Mouse (Mus musculus): ENCODE measurements at regions not wholly inside any gene's neighbourhood (a gene's known extent, or its start where the extent isn't known, plus 50 kb on each side); places are given as distances from the start of the nearest gene placed in this dataset.
"Not testable (repeated sequence)": the region's sequence is repeated elsewhere in the genome, so short reads cannot be mapped to it uniquely, and the experiment has no call there.

- Histone ChIP-seq H3K36me3 (ENCODE audit: control insufficient read depth, insufficient read depth, low read length) (no peaks in the 10 kb centered on the region), H3K9me3 (ENCODE audit: control insufficient read depth, low read length) (no peaks in the 10 kb centered on the region), H3K4me3 (ENCODE audit: low read depth, low read length) (no peak overlapping the region), H3K27ac (ENCODE audit: low read depth, low read length) (no peak overlapping the region), H3K9ac (ENCODE audit: low read length) (no peak overlapping the region), H3K4me2 (ENCODE audit: low read depth, low read length, severe bottlenecking) (no peak overlapping the region), H3K27me3 (ENCODE audit: control insufficient read depth, insufficient read depth, low read length) (no peaks in the 10 kb centered on the region), H3K4me1 (replicated peaks; ENCODE audit: control insufficient read depth, insufficient read depth, low read length) (no peaks in the 10 kb centered on the region)
- no peak for ATAC-seq (replicated peaks; ENCODE audit: low FRiP score)
- no peak for DNase-seq (ENCODE audit: low spot score)
- 85% methylated on average over 5 of the region's 5 CpGs for WGBS
Observed at GRCm38 (mm10) chr13:52349606-52350005, 181.5 kb downstream of the Diras2 start.

DNA sequence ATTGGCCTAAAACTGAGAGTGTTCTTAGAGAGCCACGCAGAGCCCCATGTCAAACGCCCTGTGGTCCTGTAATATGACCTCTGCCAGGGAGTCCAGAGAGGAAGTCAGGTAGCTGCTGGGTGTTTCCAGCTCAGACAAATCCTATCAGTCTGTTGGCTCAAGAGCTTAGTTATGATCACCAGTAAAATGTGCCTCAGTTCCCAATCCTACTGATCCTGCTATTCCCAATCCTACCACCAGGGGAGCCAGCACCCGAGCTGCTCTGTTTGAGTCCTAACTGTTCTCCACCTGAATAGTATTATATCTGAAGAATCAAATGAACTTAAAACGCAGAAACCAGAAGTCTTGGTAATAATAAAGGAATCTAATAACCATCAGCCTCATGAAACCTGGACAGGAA, 178.5 kb downstream of the Diras2 start:
- Histone ChIP-seq H3K4me2 (ENCODE audit: low read depth, low read length, severe bottlenecking) (no peak overlapping the region), H3K36me3 (ENCODE audit: control insufficient read depth, insufficient read depth, low read length) (no peaks in the 10 kb centered on the region), H3K9me3 (ENCODE audit: control insufficient read depth, low read length) (no peaks in the 10 kb centered on the region), H3K27ac (ENCODE audit: low read depth, low read length) (no peak overlapping the region), H3K4me1 (replicated peaks; ENCODE audit: control insufficient read depth, insufficient read depth, low read length) (no peaks in the 10 kb centered on the region), H3K9ac (ENCODE audit: low read length) (no peak overlapping the region), H3K27me3 (ENCODE audit: control insufficient read depth, insufficient read depth, low read length) (no peaks in the 10 kb centered on the region), H3K4me3 (ENCODE audit: low read depth, low read length) (no peak overlapping the region)
- ATAC-seq (replicated peaks; ENCODE audit: low FRiP score) (no peak), DNase-seq (ENCODE audit: low spot score) (no peak)
- WGBS, result 87% methylated on average over 4 of the region's 4 CpGs

DNA sequence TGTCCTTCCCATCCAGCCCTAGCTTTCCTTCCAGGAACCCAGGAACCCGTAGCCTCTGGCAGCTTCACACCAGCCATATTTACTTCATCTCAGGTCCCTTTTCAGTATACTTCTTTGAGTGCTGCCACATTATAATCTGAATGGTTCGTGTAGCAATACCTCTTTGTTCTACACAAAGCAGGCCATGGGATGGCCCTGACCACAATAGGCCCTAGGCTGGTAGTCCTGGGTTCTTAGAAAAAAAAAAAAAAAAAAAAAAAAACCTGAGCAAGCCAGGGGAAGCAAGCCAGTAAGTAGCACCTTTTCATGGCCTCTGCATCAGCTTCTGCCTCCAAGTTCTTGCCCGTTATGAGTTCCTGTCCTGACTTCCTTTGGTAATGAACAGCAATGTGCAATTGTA, 177.6 kb downstream of the Diras2 start:
- Histone ChIP-seq H3K9me3 (ENCODE audit: control insufficient read depth, low read length) (no peaks in the 10 kb centered on the region), H3K27ac (ENCODE audit: low read depth, low read length) (no peak overlapping the region), H3K27me3 (ENCODE audit: control insufficient read depth, insufficient read depth, low read length) (no peaks in the 10 kb centered on the region), H3K36me3 (ENCODE audit: control insufficient read depth, insufficient read depth, low read length) (no peaks in the 10 kb centered on the region), H3K4me3 (ENCODE audit: low read depth, low read length) (no peak overlapping the region), H3K4me2 (ENCODE audit: low read depth, low read length, severe bottlenecking) (no peak overlapping the region), H3K9ac (ENCODE audit: low read length) (no peak overlapping the region), H3K4me1 (replicated peaks; ENCODE audit: control insufficient read depth, insufficient read depth, low read length) (no peaks in the 10 kb centered on the region)
- WGBS, result 70% methylated on average over 3 of the region's 3 CpGs
- ATAC-seq (replicated peaks; ENCODE audit: low FRiP score) (no peak), DNase-seq (ENCODE audit: low spot score) (no peak)

GRCm38 (mm10) chr13:52353966-52354365, 177.1 kb downstream of the Diras2 start:
- ATAC-seq (replicated peaks; ENCODE audit: low FRiP score) (no peak), DNase-seq (ENCODE audit: low spot score) (no peak)
- 73% methylated on average over 2 of the region's 2 CpGs for WGBS
- Histone ChIP-seq H3K27me3 (ENCODE audit: control insufficient read depth, insufficient read depth, low read length) (no peaks in the 10 kb centered on the region), H3K4me1 (replicated peaks; ENCODE audit: control insufficient read depth, insufficient read depth, low read length) (no peaks in the 10 kb centered on the region), H3K4me2 (ENCODE audit: low read depth, low read length, severe bottlenecking) (no peak overlapping the region), H3K9me3 (ENCODE audit: control insufficient read depth, low read length) (no peaks in the 10 kb centered on the region), H3K36me3 (ENCODE audit: control insufficient read depth, insufficient read depth, low read length) (no peaks in the 10 kb centered on the region), H3K4me3 (ENCODE audit: low read depth, low read length) (no peak overlapping the region), H3K27ac (ENCODE audit: low read depth, low read length) (no peak overlapping the region), H3K9ac (ENCODE audit: low read length) (no peak overlapping the region)

DNA sequence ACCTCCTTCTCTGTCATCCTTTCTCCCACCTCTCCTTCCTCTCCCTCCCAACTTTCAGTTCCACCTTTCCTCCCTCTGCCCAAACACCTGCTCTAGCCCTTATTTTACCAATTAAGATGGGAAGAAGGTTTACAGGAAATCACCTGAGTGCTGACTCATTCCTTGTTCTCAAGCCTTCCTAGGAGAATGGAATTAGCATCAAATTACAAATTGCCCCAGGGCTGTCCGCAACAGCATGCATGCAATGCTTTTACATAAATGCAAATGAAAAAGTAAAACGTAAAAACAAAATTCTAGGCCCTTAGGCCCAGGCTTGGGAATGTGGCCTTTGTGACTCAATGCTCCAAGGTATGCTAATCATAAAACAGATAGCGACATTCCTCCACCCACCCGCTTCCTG, 175.2 kb downstream of the Diras2 start:
- not testable (repeated sequence) for H3K27ac ChIP-seq (ENCODE audit: low read depth, low read length); H3K4me1 ChIP-seq (replicated peaks; ENCODE audit: control insufficient read depth, insufficient read depth, low read length); ATAC-seq (replicated peaks; ENCODE audit: low FRiP score); H3K36me3 ChIP-seq (ENCODE audit: control insufficient read depth, insufficient read depth, low read length); H3K4me3 ChIP-seq (ENCODE audit: low read depth, low read length); H3K9ac ChIP-seq (ENCODE audit: low read length); H3K4me2 ChIP-seq (ENCODE audit: low read depth, low read length, severe bottlenecking); H3K9me3 ChIP-seq (ENCODE audit: control insufficient read depth, low read length); DNase-seq (ENCODE audit: low spot score); H3K27me3 ChIP-seq (ENCODE audit: control insufficient read depth, insufficient read depth, low read length)
- WGBS, result 94% methylated on average over 4 of the region's 4 CpGs

GRCm38 (mm10) chr13:52359332-52359731, 171.7 kb downstream of the Diras2 start:
- H3K4me3 ChIP-seq (ENCODE audit: low read depth, low read length); H3K27ac ChIP-seq (ENCODE audit: low read depth, low read length); H3K9ac ChIP-seq (ENCODE audit: low read length); H3K4me2 ChIP-seq (ENCODE audit: low read depth, low read length, severe bottlenecking); ATAC-seq (replicated peaks; ENCODE audit: low FRiP score); H3K27me3 ChIP-seq (ENCODE audit: control insufficient read depth, insufficient read depth, low read length); H3K4me1 ChIP-seq (replicated peaks; ENCODE audit: control insufficient read depth, insufficient read depth, low read length); H3K9me3 ChIP-seq (ENCODE audit: control insufficient read depth, low read length); DNase-seq (ENCODE audit: low spot score); H3K36me3 ChIP-seq (ENCODE audit: control insufficient read depth, insufficient read depth, low read length): not testable (repeated sequence)
- WGBS, result 74% methylated on average over 4 of the region's 4 CpGs

GRCm38 (mm10) chr13:52361177-52361846, 169.8 kb downstream of the Diras2 start:
- H3K4me1 ChIP-seq (replicated peaks; ENCODE audit: control insufficient read depth, insufficient read depth, low read length), result no peaks in the 10 kb centered on the region
- no peaks in the 10 kb centered on the region for H3K27me3 ChIP-seq (ENCODE audit: control insufficient read depth, insufficient read depth, low read length)
- H3K4me2 ChIP-seq (ENCODE audit: low read depth, low read length, severe bottlenecking), result no peak overlapping the region
- 83% methylated on average over 4 of the region's 4 CpGs for WGBS
- H3K27ac ChIP-seq (ENCODE audit: low read depth, low read length), result no peak overlapping the region
- no peaks in the 10 kb centered on the region for H3K9me3 ChIP-seq (ENCODE audit: control insufficient read depth, low read length)
- no peaks in the 10 kb centered on the region for H3K36me3 ChIP-seq (ENCODE audit: control insufficient read depth, insufficient read depth, low read length)
- DNase-seq (ENCODE audit: low spot score) (no peak), ATAC-seq (replicated peaks; ENCODE audit: low FRiP score) (no peak)
- H3K9ac ChIP-seq (ENCODE audit: low read length), result no peak overlapping the region
- no peak overlapping the region for H3K4me3 ChIP-seq (ENCODE audit: low read depth, low read length)

- no peak overlapping the region for H3K4me2 ChIP-seq (ENCODE audit: low read depth, low read length, severe bottlenecking)
- H3K27me3 ChIP-seq (ENCODE audit: control insufficient read depth, insufficient read depth, low read length), result no peaks in the 10 kb centered on the region
- WGBS, result 92% methylated on average over 5 of the region's 5 CpGs
Observed at GRCm38 (mm10) chr13:52362266-52362665, 168.8 kb downstream of the Diras2 start.

GRCm38 (mm10) chr13:52369851-52370250, 161.2 kb downstream of the Diras2 start:
- no peaks in the 10 kb centered on the region for H3K27me3 ChIP-seq (ENCODE audit: control insufficient read depth, insufficient read depth, low read length)
- ATAC-seq (replicated peaks; ENCODE audit: low FRiP score) (no peak), DNase-seq (ENCODE audit: low spot score) (no peak)
- no peak overlapping the region for H3K4me3 ChIP-seq (ENCODE audit: low read depth, low read length)
- no peaks in the 10 kb centered on the region for H3K9me3 ChIP-seq (ENCODE audit: control insufficient read depth, low read length)
- no peak overlapping the region for H3K27ac ChIP-seq (ENCODE audit: low read depth, low read length)
- H3K4me1 ChIP-seq (replicated peaks; ENCODE audit: control insufficient read depth, insufficient read depth, low read length), result no peaks in the 10 kb centered on the region
- H3K4me2 ChIP-seq (ENCODE audit: low read depth, low read length, severe bottlenecking), result no peak overlapping the region
- no peaks in the 10 kb centered on the region for H3K36me3 ChIP-seq (ENCODE audit: control insufficient read depth, insufficient read depth, low read length)
- no peak overlapping the region for H3K9ac ChIP-seq (ENCODE audit: low read length)

More at GRCm38 (mm10) chr13:52362266-52362665, 168.8 kb downstream of the Diras2 start:
- Histone ChIP-seq H3K4me1 (replicated peaks; ENCODE audit: control insufficient read depth, insufficient read depth, low read length) (no peaks in the 10 kb centered on the region), H3K27ac (ENCODE audit: low read depth, low read length) (no peak overlapping the region), H3K9ac (ENCODE audit: low read length) (no peak overlapping the region), H3K36me3 (ENCODE audit: control insufficient read depth, insufficient read depth, low read length) (no peaks in the 10 kb centered on the region), H3K4me3 (ENCODE audit: low read depth, low read length) (no peak overlapping the region), H3K9me3 (ENCODE audit: control insufficient read depth, low read length) (no peaks in the 10 kb centered on the region)
- no peak for ATAC-seq (replicated peaks; ENCODE audit: low FRiP score)
- no peak for DNase-seq (ENCODE audit: low spot score)
